Mouse (Mus musculus): ENCODE measurements at regions not wholly inside any gene's neighbourhood (a gene's known extent, or its start where the extent isn't known, plus 50 kb on each side); places are given as distances from the start of the nearest gene placed in this dataset.

GRCm38 (mm10) chr15:88017076-88017475, 473.0 kb downstream of the Fam19a5 start:
- no peak overlapping the region for H3K9ac ChIP-seq (ENCODE audit: control insufficient read depth, low read depth, low read length, poor library complexity, severe bottlenecking)
- H3K4me3 ChIP-seq (ENCODE audit: control insufficient read depth in 1 of 2, insufficient read depth in 1 of 2, low read depth in 2 of 2, low read length in 2 of 2) = no peak overlapping the region
- H3K4me1 ChIP-seq (ENCODE audit: control insufficient read depth in 1 of 2, insufficient read depth in 2 of 2, low read length in 2 of 2) = no peaks in the 10 kb centered on the region
- TF ChIP-seq POLR2AphosphoS2 (IDR thresholded peaks at IDR 0.05; ENCODE audit: low read length) (no peak), ZKSCAN1 (IDR thresholded peaks at IDR 0.05; ENCODE audit: low read depth, low read length) (no peak), TCF12 (IDR thresholded peaks at IDR 0.05; ENCODE audit: low read depth, low read length) (no peak), RAD21 (IDR thresholded peaks at IDR 0.05; ENCODE audit: low read depth, low read length) (no peak), MAX (IDR thresholded peaks at IDR 0.05; ENCODE audit: low read length) (no peak), SIN3A (IDR thresholded peaks at IDR 0.05; ENCODE audit: low read length) (no peak), NRF1 (IDR thresholded peaks at IDR 0.05; ENCODE audit: insufficient read depth, low read depth, low read length, poor library complexity, severe bottlenecking) (no peak), MAZ (IDR thresholded peaks at IDR 0.05; ENCODE audit: low read depth, low read length) (no peak), MYB (IDR thresholded peaks at IDR 0.05; ENCODE audit: low read depth, low read length) (no peak), E2F4 (IDR thresholded peaks at IDR 0.05; ENCODE audit: borderline replicate concordance, low read depth, low read length) (no peak), CTCF (IDR thresholded peaks at IDR 0.05 in 2 of 3, conservative IDR thresholded peaks at IDR 0.05 in 1 of 3; ENCODE audit: control insufficient read depth in 1 of 3, insufficient read depth in 1 of 3, low read depth in 2 of 3, low read length in 3 of 3, poor library complexity in 1 of 3, severe bottlenecking in 1 of 3) (no peak), MAFK (IDR thresholded peaks at IDR 0.05; ENCODE audit: borderline replicate concordance, low read depth, low read length) (no peak), ZC3H11A (IDR thresholded peaks at IDR 0.05; ENCODE audit: low read depth, low read length) (no peak), ELF1 (IDR thresholded peaks at IDR 0.05; ENCODE audit: low read depth, low read length) (no peak), MYC (IDR thresholded peaks at IDR 0.05; ENCODE audit: low read depth, low read length) (no peak), ZNF384 (IDR thresholded peaks at IDR 0.05; ENCODE audit: low read depth, low read length) (no peak), POLR2AphosphoS5 (IDR thresholded peaks at IDR 0.05; ENCODE audit: borderline replicate concordance, low read depth, low read length) (no peak), TBP (IDR thresholded peaks at IDR 0.05; ENCODE audit: low read depth, low read length) (no peak), USF1 (IDR thresholded peaks at IDR 0.05; ENCODE audit: low read depth, low read length) (no peak), UBTF (IDR thresholded peaks at IDR 0.05; ENCODE audit: borderline replicate concordance, insufficient read depth, low read depth, low read length) (no peak)
- DNase-seq (ENCODE audit: low read depth, low spot score) = no peak
- H3K9me3 ChIP-seq (replicated peaks; ENCODE audit: insufficient read depth, low read length) = no peaks in the 10 kb centered on the region
- H3K27ac ChIP-seq (ENCODE audit: control insufficient read depth, low read depth, low read length) = no peak overlapping the region
- no peaks in the 10 kb centered on the region for H3K79me2 ChIP-seq (ENCODE audit: control insufficient read depth, insufficient read depth, low read length, poor library complexity)
- H3K27me3 ChIP-seq (ENCODE audit: control insufficient read depth in 1 of 2, insufficient read depth in 2 of 2, low read length in 2 of 2) = no peaks in the 10 kb centered on the region
- H3K36me3 ChIP-seq (ENCODE audit: control insufficient read depth in 1 of 2, insufficient read depth in 2 of 2, low read length in 2 of 2) = no peaks in the 10 kb centered on the region

- no peaks in the 10 kb centered on the region for H3K27me3 ChIP-seq (ENCODE audit: control insufficient read depth in 1 of 2, insufficient read depth in 2 of 2, low read length in 2 of 2)
- no peak overlapping the region for H3K4me3 ChIP-seq (ENCODE audit: control insufficient read depth in 1 of 2, insufficient read depth in 1 of 2, low read depth in 2 of 2, low read length in 2 of 2)
- DNase-seq (ENCODE audit: low read depth, low spot score) = no peak
- no peak overlapping the region for H3K9ac ChIP-seq (ENCODE audit: control insufficient read depth, low read depth, low read length, poor library complexity, severe bottlenecking)
- no peak overlapping the region for H3K27ac ChIP-seq (ENCODE audit: control insufficient read depth, low read depth, low read length)
- H3K4me1 ChIP-seq (ENCODE audit: control insufficient read depth in 1 of 2, insufficient read depth in 2 of 2, low read length in 2 of 2) = no peaks in the 10 kb centered on the region
- H3K36me3 ChIP-seq (ENCODE audit: control insufficient read depth in 1 of 2, insufficient read depth in 2 of 2, low read length in 2 of 2) = no peaks in the 10 kb centered on the region
- no peaks in the 10 kb centered on the region for H3K79me2 ChIP-seq (ENCODE audit: control insufficient read depth, insufficient read depth, low read length, poor library complexity)
- TF ChIP-seq ZMIZ1 (IDR thresholded peaks at IDR 0.05; ENCODE audit: low read depth, low read length) (no peak), ZNF384 (IDR thresholded peaks at IDR 0.05; ENCODE audit: low read depth, low read length) (no peak), E2F4 (IDR thresholded peaks at IDR 0.05; ENCODE audit: borderline replicate concordance, low read depth, low read length) (no peak), RAD21 (IDR thresholded peaks at IDR 0.05; ENCODE audit: low read depth, low read length) (no peak), ZC3H11A (IDR thresholded peaks at IDR 0.05; ENCODE audit: low read depth, low read length) (no peak), UBTF (IDR thresholded peaks at IDR 0.05; ENCODE audit: borderline replicate concordance, insufficient read depth, low read depth, low read length) (no peak), MAFK (IDR thresholded peaks at IDR 0.05; ENCODE audit: borderline replicate concordance, low read depth, low read length) (no peak), TCF12 (IDR thresholded peaks at IDR 0.05; ENCODE audit: low read depth, low read length) (no peak), USF2 (IDR thresholded peaks at IDR 0.05; ENCODE audit: borderline replicate concordance in 1 of 2, insufficient read depth in 1 of 2, low read depth in 1 of 2, low read length in 2 of 2) (no peak), POLR2AphosphoS5 (IDR thresholded peaks at IDR 0.05; ENCODE audit: borderline replicate concordance, low read depth, low read length) (no peak), JUND (IDR thresholded peaks at IDR 0.05; ENCODE audit: low read depth, low read length) (no peak), CHD2 (IDR thresholded peaks at IDR 0.05; ENCODE audit: low read length) (no peak), SMC3 (IDR thresholded peaks at IDR 0.05; ENCODE audit: low read depth, low read length) (no peak)
- no peaks in the 10 kb centered on the region for H3K9me3 ChIP-seq (replicated peaks; ENCODE audit: insufficient read depth, low read length)
Measured at GRCm38 (mm10) chr15:88032751-88033150, 488.7 kb downstream of the Fam19a5 start.
